Mouse (Mus musculus) effector memory CD4-positive, alpha-beta T cell, adult 5 months (primary cell): ENCODE data around the gene Pdgfc. TPM values are rescaled to one million over a fixed set of nuclear protein-coding genes. Genes with fewer than 3 reads are reported as not detected.

Source experiments
- polyA plus RNA-seq: library from polyadenylated mRNA; unstranded; fragments of 100-300 nt; shearing (Covaris generic); gene quantifications from one replicate; pipeline ENCODE4 v1.2.1, GENCODE M21; 2017

Pdgfc gene
- not detected for polyA plus RNA-seq

DNA sequence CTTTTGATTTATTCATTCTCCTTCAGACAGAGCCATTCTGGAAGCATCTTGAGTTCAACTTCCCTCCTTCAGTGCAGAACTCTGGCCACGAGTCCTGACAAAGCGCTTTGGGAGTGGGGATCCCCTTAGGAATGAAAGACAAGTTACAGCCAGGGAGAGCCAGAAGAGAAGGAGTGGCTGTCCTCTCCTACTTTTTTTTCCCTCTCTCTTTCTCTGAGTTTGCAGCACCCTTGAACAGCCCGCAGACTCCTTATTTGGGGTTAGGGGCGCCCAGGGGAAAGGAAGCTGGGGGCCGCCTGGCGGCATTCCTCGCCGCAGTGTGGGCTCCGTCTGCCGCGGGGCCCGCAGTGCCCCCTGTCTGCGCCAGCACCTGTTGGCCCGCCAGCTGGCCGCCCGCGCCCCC lies at the start of gene Pdgfc:
Gene Pdgfc (plus strand): TSS at position 266 of the 403 bp plus-strand sequence.

Other genes with a start within 250 kb of the Pdgfc start
- gene Gria2, start 233.6 kb upstream of the Pdgfc start, polyA plus RNA-seq: not detected
- not detected for gene Glrb, start 122.8 kb upstream of the Pdgfc start, polyA plus RNA-seq